Mouse (Mus musculus): Measurements from ENCODE around the gene Klc1. TPM values are rescaled to one million over a fixed set of nuclear protein-coding genes. Genes with fewer than 3 reads are reported as not detected.
"Not testable (repeated sequence)": the region's sequence is repeated elsewhere in the genome, so short reads cannot be mapped to it uniquely, and the experiment has no call there.

Gene Klc1
- polyA plus RNA-seq (2016; fragmentation: Nextera tagmentation; extraction: Ambion mirVana), result 87.5 and 98.0 TPM in 2 replicates

GRCm38 (mm10) chr12:111758381-111759175, at the start of gene Klc1:
Gene Klc1, plus strand, starts transcription at chr12:111758849.
- Histone ChIP-seq H3K27me3 (ENCODE audit: low read depth, poor library complexity, severe bottlenecking) (peaks cover 3% of the 10 kb centered on the region; the same call in 1 of the 2 replicates), H3K4me3 (peak within 1 kb of the TSS; percentile 97), H3K27ac (peak within 1 kb of the TSS; percentile 95), H3K4me1 (peaks cover 36% of the 10 kb centered on the region), H3K9me3 (replicated peaks) (no peaks in the 10 kb centered on the region), H3K36me3 (peaks cover 19% of the 10 kb centered on the region)
- peak; percentile 87 for DNase-seq (ENCODE audit: low spot score)
- under 1% methylated on average over 84 of the region's 85 CpGs for WGBS

GRCm38 (mm10) chr12:111710091-111710490, 48.6 kb upstream of the Klc1 start:
- no peak for DNase-seq (ENCODE audit: low spot score)
- Histone ChIP-seq H3K27ac (no peak overlapping the region), H3K9me3 (replicated peaks) (no peaks in the 10 kb centered on the region), H3K36me3 (peaks cover 56% of the 10 kb centered on the region), H3K4me3 (no peak overlapping the region), H3K27me3 (ENCODE audit: low read depth, poor library complexity, severe bottlenecking) (no peaks in the 10 kb centered on the region), H3K4me1 (peaks cover 33% of the 10 kb centered on the region)
- WGBS, result 94% methylated on average over 10 of the region's 10 CpGs

GRCm38 (mm10) chr12:111712476-111712875, 46.2 kb upstream of the Klc1 start:
- Histone ChIP-seq H3K4me1 (peaks cover 28% of the 10 kb centered on the region), H3K27ac (peak overlapping the region; percentile 95), H3K27me3 (ENCODE audit: low read depth, poor library complexity, severe bottlenecking) (no peaks in the 10 kb centered on the region), H3K36me3 (peaks cover 63% of the 10 kb centered on the region), H3K4me3 (peak overlapping the region; percentile 96), H3K9me3 (replicated peaks) (no peaks in the 10 kb centered on the region)
- DNase-seq (ENCODE audit: low spot score), result peak; percentile 59
- WGBS, result 1% methylated on average over 32 of the region's 33 CpGs

GRCm38 (mm10) chr12:111713004-111713651, 45.5 kb upstream of the Klc1 start, which contains the start of the genes Bag5 and Apopt1:
Gene Bag5, minus strand, starts transcription at chr12:111713257.
Gene Apopt1, plus strand, starts transcription at chr12:111713261.
- no peaks in the 10 kb centered on the region for H3K27me3 ChIP-seq (ENCODE audit: low read depth, poor library complexity, severe bottlenecking)
- WGBS, result under 1% methylated on average over 86 of the region's 86 CpGs
- H3K4me3 ChIP-seq, result peak within 1 kb of the TSS; percentile 96
- DNase-seq (ENCODE audit: low spot score), result peak; percentile 95
- peaks cover 28% of the 10 kb centered on the region for H3K4me1 ChIP-seq
- peak within 1 kb of the TSS; percentile 95 for H3K27ac ChIP-seq
- H3K36me3 ChIP-seq, result peaks cover 56% of the 10 kb centered on the region
- H3K9me3 ChIP-seq (replicated peaks), result no peaks in the 10 kb centered on the region

GRCm38 (mm10) chr12:111713880-111714279, 44.8 kb upstream of the Klc1 start:
- Histone ChIP-seq H3K4me1 (peaks cover 28% of the 10 kb centered on the region), H3K36me3 (peaks cover 49% of the 10 kb centered on the region), H3K4me3 (peak overlapping the region; percentile 96)
- H3K27ac ChIP-seq; H3K27me3 ChIP-seq (ENCODE audit: low read depth, poor library complexity, severe bottlenecking); H3K9me3 ChIP-seq (replicated peaks); DNase-seq (ENCODE audit: low spot score): not testable (repeated sequence)
- 81% methylated on average over 6 of the region's 6 CpGs for WGBS

- peaks cover 28% of the 10 kb centered on the region for H3K36me3 ChIP-seq
- H3K9me3 ChIP-seq (replicated peaks), result no peaks in the 10 kb centered on the region
- peaks cover 24% of the 10 kb centered on the region for H3K4me1 ChIP-seq
- no peak overlapping the region for H3K4me3 ChIP-seq
- no peaks in the 10 kb centered on the region for H3K27me3 ChIP-seq (ENCODE audit: low read depth, poor library complexity, severe bottlenecking)
- 96% methylated on average over 7 of the region's 7 CpGs for WGBS
- H3K27ac ChIP-seq, result no peak overlapping the region
- DNase-seq (ENCODE audit: low spot score), result no peak
Measured at GRCm38 (mm10) chr12:111716505-111716904, 42.1 kb upstream of the Klc1 start.

- WGBS, result 71% methylated on average over 8 of the region's 8 CpGs
- Histone ChIP-seq H3K9me3 (replicated peaks) (no peaks in the 10 kb centered on the region), H3K4me1 (peaks cover 14% of the 10 kb centered on the region), H3K4me3 (no peak overlapping the region), H3K27ac (no peak overlapping the region), H3K36me3 (peaks cover 36% of the 10 kb centered on the region), H3K27me3 (ENCODE audit: low read depth, poor library complexity, severe bottlenecking) (no peaks in the 10 kb centered on the region)
- DNase-seq (ENCODE audit: low spot score), result no peak
Measured at GRCm38 (mm10) chr12:111718656-111719055, 40.0 kb upstream of the Klc1 start.

GRCm38 (mm10) chr12:111720222-111720621, 38.4 kb upstream of the Klc1 start:
- no peak for DNase-seq (ENCODE audit: low spot score)
- H3K27me3 ChIP-seq (ENCODE audit: low read depth, poor library complexity, severe bottlenecking), result no peaks in the 10 kb centered on the region
- H3K4me1 ChIP-seq, result no peaks in the 10 kb centered on the region
- 91% methylated on average over 4 of the region's 4 CpGs for WGBS
- H3K36me3 ChIP-seq, result peaks cover 46% of the 10 kb centered on the region
- H3K4me3 ChIP-seq, result no peak overlapping the region
- no peak overlapping the region for H3K27ac ChIP-seq
- no peaks in the 10 kb centered on the region for H3K9me3 ChIP-seq (replicated peaks)

GRCm38 (mm10) chr12:111722654-111723053, 36.0 kb upstream of the Klc1 start:
- Histone ChIP-seq H3K36me3 (peaks cover 55% of the 10 kb centered on the region), H3K27me3 (ENCODE audit: low read depth, poor library complexity, severe bottlenecking) (no peaks in the 10 kb centered on the region), H3K27ac (no peak overlapping the region), H3K4me1 (peaks cover 8% of the 10 kb centered on the region; the same call in 1 of the 2 replicates), H3K9me3 (replicated peaks) (no peaks in the 10 kb centered on the region), H3K4me3 (no peak overlapping the region)
- DNase-seq (ENCODE audit: low spot score), result no peak
- 78% methylated on average over 9 of the region's 9 CpGs for WGBS

GRCm38 (mm10) chr12:111724638-111725337, 33.9 kb upstream of the Klc1 start:
- no peak for DNase-seq (ENCODE audit: low spot score)
- Histone ChIP-seq H3K4me1 (peaks cover 8% of the 10 kb centered on the region; the same call in 1 of the 2 replicates), H3K36me3 (peaks cover 68% of the 10 kb centered on the region), H3K27me3 (ENCODE audit: low read depth, poor library complexity, severe bottlenecking) (no peaks in the 10 kb centered on the region), H3K27ac (no peak overlapping the region), H3K9me3 (replicated peaks) (no peaks in the 10 kb centered on the region), H3K4me3 (no peak overlapping the region)
- 75% methylated on average over 6 of the region's 6 CpGs for WGBS

GRCm38 (mm10) chr12:111725338-111726121, 33.1 kb upstream of the Klc1 start:
- Histone ChIP-seq H3K4me1 (peaks cover 8% of the 10 kb centered on the region; the same call in 1 of the 2 replicates), H3K27me3 (ENCODE audit: low read depth, poor library complexity, severe bottlenecking) (no peaks in the 10 kb centered on the region), H3K36me3 (peaks cover 69% of the 10 kb centered on the region), H3K27ac (no peak overlapping the region), H3K9me3 (replicated peaks) (no peaks in the 10 kb centered on the region), H3K4me3 (no peak overlapping the region)
- no peak for DNase-seq (ENCODE audit: low spot score)
- 75% methylated on average over 12 of the region's 12 CpGs for WGBS

- DNase-seq (ENCODE audit: low spot score), result no peak
- Histone ChIP-seq H3K27ac (no peak overlapping the region), H3K9me3 (replicated peaks) (no peaks in the 10 kb centered on the region), H3K4me3 (no peak overlapping the region), H3K27me3 (ENCODE audit: low read depth, poor library complexity, severe bottlenecking) (no peaks in the 10 kb centered on the region), H3K4me1 (peaks cover 8% of the 10 kb centered on the region; the same call in 1 of the 2 replicates), H3K36me3 (peaks cover 69% of the 10 kb centered on the region)
- 79% methylated on average over 4 of the region's 4 CpGs for WGBS
Measured at GRCm38 (mm10) chr12:111726122-111726463, 32.6 kb upstream of the Klc1 start.

Data from limb, embryonic 10.5 days (tissue).